Mouse (Mus musculus) midbrain, embryonic 11.5 days (tissue): ENCODE data around the gene Myef2. TPM values are rescaled to one million over a fixed set of nuclear protein-coding genes. Genes with fewer than 3 reads are reported as not detected.

Experiments
- polyA plus RNA-seq: library from polyadenylated mRNA; unstranded; fragments of >200 nt; fragmentation: Nextera tagmentation; extraction: Ambion mirVana; gene quantifications from 2 replicates; pipeline ENCODE4 v1.2.1, GENCODE M21; 2014

The Myef2 gene
- polyA plus RNA-seq, 1 experiment from 2014 or later, result 263 TPM

Other genes starting within 250 kb of the Myef2 start
- gene Slc24a5, start 55.5 kb downstream of the Myef2 start, polyA plus RNA-seq, result 5.0 and 5.3 TPM in 2 replicates
- 0.15 and 0.36 TPM in 2 replicates for gene Ctxn2, start 13.0 kb upstream of the Myef2 start, polyA plus RNA-seq
- gene Slc12a1, start 28.8 kb upstream of the Myef2 start, polyA plus RNA-seq, result 0.03 TPM in 1 of 2 replicates, not detected in the other
- gene Dut, start 123.5 kb upstream of the Myef2 start, polyA plus RNA-seq, result 215 and 220 TPM in 2 replicates